In genomic region chr2:68160566-68160965, GRCm38 (mm10) we compare ENCODE assay signal across 21 mouse cellular contexts.
DNase-seq lines count a peak whose midpoint lies in the region; TF ChIP-seq lines count a peak whose summit lies in the region.
"Had no signal": no experiment of that assay in that cellular context is flagged by ENCODE, and none has a peak within 500 bp of the region (broad histone marks: within the 10 kb centered on the region; RNA-seq: fewer than 3 reads in every experiment).

No protein-coding gene starts in this region.

- H3K4me1 ChIP-seq in thymus, adult 2 months (replicated peaks; ENCODE audit: control insufficient read depth, insufficient read depth, low read length): no peaks in the 10 kb centered on the region
- H3K4me1 ChIP-seq: embryonic facial prominence, embryonic 12.5 days; embryonic facial prominence, embryonic 15.5 days; forebrain, embryonic 15.5 days; hindbrain, embryonic 12.5 days; hindbrain, embryonic 15.5 days had no signal

- H3K4me3 ChIP-seq in thymus, adult 2 months (ENCODE audit: control insufficient read depth, insufficient read depth, low read length): no peak overlapping the region
- H3K4me3 ChIP-seq: embryonic facial prominence, embryonic 12.5 days; embryonic facial prominence, embryonic 15.5 days; forebrain, embryonic 15.5 days; gastrocnemius, adult 2 months; hindbrain, embryonic 12.5 days; hindbrain, embryonic 15.5 days had no signal

- TF ChIP-seq POLR2A in thymus, adult 2 months (IDR thresholded peaks at IDR 0.05; ENCODE audit: control insufficient read depth, extremely low read depth, insufficient read depth, low read length, poor library complexity): no peak

- H3K27me3 ChIP-seq in thymus, adult 2 months (ENCODE audit: control insufficient read depth, insufficient read depth, low read length): no peaks in the 10 kb centered on the region
- H3K27me3 ChIP-seq: CH12.LX; embryonic facial prominence, embryonic 12.5 days; embryonic facial prominence, embryonic 15.5 days; forebrain, embryonic 15.5 days; hindbrain, embryonic 12.5 days; hindbrain, embryonic 15.5 days; Patski had no signal

- no peaks in the 10 kb centered on the region for H3K36me3 ChIP-seq in thymus, adult 2 months (ENCODE audit: control insufficient read depth, insufficient read depth, low read length)
- H3K36me3 ChIP-seq: embryonic facial prominence, embryonic 12.5 days; embryonic facial prominence, embryonic 15.5 days; forebrain, embryonic 15.5 days; G1E; hindbrain, embryonic 12.5 days; hindbrain, embryonic 15.5 days had no signal

- TF ChIP-seq CTCF in thymus, adult 2 months (IDR thresholded peaks at IDR 0.05; ENCODE audit: borderline replicate concordance, control insufficient read depth, extremely low read depth, insufficient read depth, low read length, poor library complexity): no peak

- H3K27ac ChIP-seq in thymus, adult 2 months (ENCODE audit: control insufficient read depth, insufficient read depth, low read length): no peak overlapping the region
- H3K27ac ChIP-seq: embryonic facial prominence, embryonic 12.5 days; embryonic facial prominence, embryonic 15.5 days; forebrain, embryonic 15.5 days; gastrocnemius, adult 2 months; hindbrain, embryonic 12.5 days; hindbrain, embryonic 15.5 days had no signal

- DNase-seq in cerebellum, adult 11-12 months: peak; percentile 21
- DNase-seq in cerebellum, adult 11 months: no peak
- DNase-seq in cerebellum, adult 9-10 months: peak; percentile 13
- DNase-seq in cerebellum, postnatal 14 days: peak; percentile 71 to 83
- DNase-seq in urinary bladder, postnatal 36 days (ENCODE audit: low spot score in 2 of 2): no peak
- DNase-seq in thymus, adult 2 months: no peak
- DNase-seq: adrenal gland, postnatal 10 days; adrenal gland, postnatal 36 days; B cell, adult 2 months; gastrocnemius, adult 2 months; gastrocnemius, postnatal 14 days; heart, adult 11 months; kidney, adult 2 months had no signal

- 94% methylated on average over 2 of the region's 2 CpGs for WGBS in thymus, adult 2 months

Comparison
In these comparisons a context has a peak if more than half of its experiments do, and no peak if none do; other contexts are left out.
1. DNase-seq: peak in cerebellum, adult 11-12 months (single experiment), cerebellum, adult 9-10 months (single experiment) and cerebellum, postnatal 14 days (2 of 2); none in cerebellum, adult 11 months (single experiment), urinary bladder, postnatal 36 days (0 of 2) and thymus, adult 2 months (single experiment).